Mouse (Mus musculus) kidney, adult 2 months (tissue): ENCODE results near the gene Egflam.

Source experiments
- CTCF ChIP-seq: fragments of 200-500 bp; conservative IDR thresholded peaks from 2 replicates; pipeline ENCODE4 v1.5.1; 2011; ENCODE audit warnings: low read depth, mild to moderate bottlenecking, control low read depth, low read length, moderate library complexity, mixed read lengths; ENCODE audit not compliant: insufficient read depth, insufficient read length
- POLR2A ChIP-seq: fragments of 200-500 bp; IDR thresholded peaks from one replicate; pipeline ENCODE4 v1.6.1; 2011; ENCODE audit warnings: low read depth, low read length, control low read depth

GRCm38 (mm10) chr15:7216581-7217272 is 181.5 kb downstream of the Egflam start:
- TF ChIP-seq CTCF = no peak
- no peak for TF ChIP-seq POLR2A
